Mouse (Mus musculus) erythroid progenitor cell, adult 5-6 weeks (primary cell): ENCODE measurements around the gene Hck. TPM values are rescaled to one million over a fixed set of nuclear protein-coding genes. Genes with fewer than 3 reads are reported as not detected.

Source experiments
- ATAC-seq: replicated peaks from 2 replicates; pipeline ENCODE4 v1.8.0; 2016; ENCODE audit warnings: moderate number of reproducible peaks, mild to moderate bottlenecking, moderate TSS enrichment, inconsistent platforms; ENCODE audit not compliant: poor library complexity, low FRiP score, severe bottlenecking
- total RNA-seq, 2 experiments: library from RNA; stranded (forward) in 1 of 2; stranded (reverse) in 1 of 2; fragments of 150-400 nt in 1 of 2; fragments of 186-747, 209-891 nt in 1 of 2; gene quantifications; 2 replicates each; pipeline versions ENCODE4 v1.2.3 to v1.2.4; 2015 to 2017; ENCODE audit warnings: low replicate concordance in 2 of 2

Gene Hck
- 35.7 and 36.5 TPM in 2 replicates for total RNA-seq (2015; ENCODE audit: low replicate concordance)
- 19.4 and 38.2 TPM in 2 replicates for total RNA-seq (2017; ENCODE audit: low replicate concordance)

GRCm38 (mm10) chr2:153108313-153109264 lies at the start of gene Hck:
Hck (plus strand) TSS chr2:153108468.
- ATAC-seq: no peak

- no peak for ATAC-seq
Measured at GRCm38 (mm10) chr2:153060216-153060615, 48.1 kb upstream of the Hck start.

DNA sequence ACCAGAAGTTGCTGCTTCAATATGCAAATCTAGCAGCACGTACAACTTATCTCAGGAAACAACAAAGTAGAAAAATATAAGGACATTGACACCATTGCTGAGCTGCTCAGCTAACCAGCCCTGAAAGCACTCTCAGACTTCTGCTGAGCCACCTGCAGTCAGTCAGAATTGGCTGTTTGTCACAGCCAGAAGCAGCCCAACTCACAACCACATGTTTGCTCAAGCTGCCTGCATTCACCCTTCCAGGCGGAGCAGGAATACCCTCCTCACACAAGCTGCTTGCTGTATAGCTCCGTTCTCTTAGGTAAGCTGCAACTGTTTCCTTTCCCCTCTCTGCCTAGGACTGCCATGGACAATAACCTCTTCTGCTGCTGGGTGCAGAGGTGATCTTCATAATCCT lies 44.9 kb upstream of the Hck start:
- ATAC-seq: no peak

DNA sequence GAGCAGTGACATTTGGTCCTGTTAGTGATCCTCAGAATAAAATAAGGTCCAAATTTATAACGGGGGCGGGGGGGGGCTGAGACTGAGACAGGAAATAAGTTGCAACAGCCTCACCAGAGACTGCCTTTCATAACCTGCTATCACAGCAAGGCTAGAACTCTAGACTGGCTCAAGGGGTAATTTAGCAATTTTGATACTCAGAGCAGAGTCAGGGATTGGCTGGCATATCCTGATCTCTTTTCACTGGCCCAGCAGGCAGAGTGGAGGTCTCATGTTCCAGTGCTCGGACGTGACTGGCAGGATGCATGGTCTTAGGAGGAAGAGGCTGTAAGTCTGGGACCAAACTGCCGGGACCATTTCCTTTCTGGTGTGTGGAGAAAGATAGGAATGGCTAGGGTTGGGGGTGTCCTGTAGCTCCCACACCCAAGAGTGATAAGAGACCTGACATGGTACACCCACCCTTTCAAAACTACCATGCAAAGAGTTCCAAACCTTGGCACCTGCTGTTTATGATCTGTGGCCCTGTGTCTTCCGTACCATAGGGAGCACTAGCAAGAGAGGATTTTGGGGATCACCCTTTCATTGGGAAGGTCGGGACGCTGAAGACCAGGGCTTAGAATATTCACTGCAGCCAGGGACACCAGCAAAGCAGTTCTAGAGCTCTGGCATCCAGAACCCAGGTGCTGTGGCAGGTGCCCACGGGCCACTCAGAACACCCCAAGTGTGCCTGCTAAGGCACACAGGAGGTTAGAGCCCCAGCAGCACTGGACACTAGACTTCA lies 43.9 kb upstream of the Hck start:
- no peak for ATAC-seq

DNA sequence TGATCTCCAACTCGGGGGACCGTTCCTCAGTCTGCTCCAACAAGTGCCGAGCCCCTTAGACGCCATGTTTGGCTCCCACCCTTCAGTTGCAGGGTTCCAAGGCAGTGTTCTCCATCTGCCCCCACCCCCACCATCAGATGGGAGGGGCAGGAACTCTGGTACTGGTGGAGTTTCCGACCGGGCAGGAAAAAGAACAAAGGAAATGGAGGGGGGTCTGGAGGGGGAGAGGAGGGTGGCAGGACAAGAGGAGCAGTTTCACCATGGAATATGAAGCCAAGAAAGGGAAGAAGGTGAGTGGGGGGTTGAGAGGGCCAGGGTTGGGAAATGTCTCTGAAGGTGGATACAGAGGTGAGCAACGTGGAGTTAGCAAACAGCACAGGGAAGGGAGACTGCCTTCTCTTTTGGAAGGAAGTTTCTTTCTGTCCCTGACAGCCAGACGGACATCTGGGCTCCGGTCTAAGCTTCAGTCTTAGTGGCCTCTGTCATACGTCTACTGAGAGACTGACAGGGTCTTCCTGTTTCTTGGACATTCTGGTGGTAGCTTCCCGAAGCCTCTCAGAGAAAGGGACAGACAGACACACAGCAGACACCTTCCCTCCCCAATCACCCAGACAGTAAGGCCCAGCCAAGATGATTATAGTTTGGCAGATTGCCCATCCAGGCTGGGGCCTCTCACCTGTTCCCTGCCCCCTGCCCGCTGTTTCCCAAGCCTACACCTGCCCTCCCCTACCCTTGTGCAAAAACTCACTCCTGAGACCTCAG lies 42.3 kb upstream of the Hck start, which contains the start of gene Ccm2l:
TSS of gene Ccm2l (plus strand) at position 209 of the 762 bp plus-strand sequence.
- ATAC-seq: no peak

DNA sequence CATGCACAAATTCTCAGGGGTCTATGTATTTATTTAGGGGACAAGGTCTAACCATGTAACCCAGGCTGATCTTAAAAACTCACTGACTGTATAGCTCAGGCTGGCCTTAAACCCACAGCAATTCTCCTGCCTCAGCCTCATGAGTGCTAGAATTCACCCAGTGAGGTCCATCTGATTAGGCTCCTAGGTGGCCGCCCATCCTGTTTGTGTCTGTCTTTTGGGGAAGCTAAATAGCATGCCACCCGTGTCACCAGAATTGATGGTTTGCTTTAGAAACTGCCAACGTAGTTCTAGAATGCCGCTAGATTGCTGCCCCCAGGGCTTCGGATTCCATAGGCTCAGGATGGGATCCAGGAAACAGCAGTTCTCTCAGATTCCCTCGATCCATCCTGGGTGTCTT lies 41.3 kb upstream of the Hck start:
- no peak for ATAC-seq

GRCm38 (mm10) chr2:153070762-153071490 lies 37.3 kb upstream of the Hck start:
- ATAC-seq: no peak

- no peak for ATAC-seq
Measured at GRCm38 (mm10) chr2:153071491-153072184, 36.6 kb upstream of the Hck start.

- no peak for ATAC-seq
Measured at GRCm38 (mm10) chr2:153074651-153075050, 33.6 kb upstream of the Hck start.

- no peak for ATAC-seq
Measured at GRCm38 (mm10) chr2:153075961-153076360, 32.3 kb upstream of the Hck start.

DNA sequence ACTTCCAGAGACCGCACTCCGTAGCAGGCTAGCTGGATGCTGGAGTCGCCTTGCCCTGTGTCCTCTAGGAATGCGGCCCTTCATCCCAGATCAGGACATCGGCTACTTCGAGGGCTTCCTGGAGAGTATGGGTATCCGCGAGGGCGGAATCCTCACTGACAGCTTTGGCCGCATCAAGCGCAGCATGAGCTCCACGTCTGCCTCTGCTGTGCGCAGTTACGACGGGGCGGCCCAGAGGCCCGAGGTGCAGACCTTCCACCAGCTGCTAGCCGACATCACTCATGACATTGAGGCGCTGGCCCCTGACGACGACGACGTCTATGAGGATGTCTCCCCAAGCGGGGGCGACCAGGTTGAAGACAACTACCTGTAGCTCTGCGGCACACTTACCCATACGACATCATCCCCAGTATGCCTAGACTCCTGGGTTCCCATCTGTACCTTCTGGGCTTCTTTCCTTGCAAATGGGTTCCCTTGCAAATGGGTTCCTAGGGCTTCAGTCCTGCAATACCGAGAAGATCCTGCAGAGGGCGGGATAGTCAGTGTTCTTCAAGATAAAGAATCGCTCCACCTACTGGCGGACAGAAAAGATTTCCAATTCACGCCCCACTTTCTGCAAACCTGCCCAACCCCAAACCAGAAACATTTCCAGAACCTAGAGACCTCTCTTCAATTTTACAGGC lies 27.3 kb upstream of the Hck start:
- peak; percentile 60 for ATAC-seq

- ATAC-seq: no peak
Measured at GRCm38 (mm10) chr2:153081866-153082265, 26.4 kb upstream of the Hck start.

DNA sequence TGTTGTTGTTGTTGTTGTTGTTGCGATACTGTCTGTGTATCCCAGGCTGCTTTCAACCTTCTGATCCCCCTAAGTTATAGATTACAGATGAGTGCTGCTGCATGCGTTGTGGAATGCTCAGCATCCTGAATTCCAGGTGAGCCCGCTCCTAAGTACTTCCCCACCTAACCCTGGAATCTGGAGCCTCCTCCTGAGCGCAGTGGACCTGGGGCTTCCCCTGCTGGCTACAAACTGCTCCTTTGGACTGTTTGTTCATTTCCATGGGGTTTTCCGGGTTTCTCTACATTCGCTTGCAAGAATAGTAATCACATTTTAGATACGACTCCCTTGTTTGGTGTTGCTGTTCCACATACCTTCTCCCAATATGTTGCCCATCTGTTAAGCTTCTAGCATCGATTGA lies 25.0 kb upstream of the Hck start:
- ATAC-seq: no peak

DNA sequence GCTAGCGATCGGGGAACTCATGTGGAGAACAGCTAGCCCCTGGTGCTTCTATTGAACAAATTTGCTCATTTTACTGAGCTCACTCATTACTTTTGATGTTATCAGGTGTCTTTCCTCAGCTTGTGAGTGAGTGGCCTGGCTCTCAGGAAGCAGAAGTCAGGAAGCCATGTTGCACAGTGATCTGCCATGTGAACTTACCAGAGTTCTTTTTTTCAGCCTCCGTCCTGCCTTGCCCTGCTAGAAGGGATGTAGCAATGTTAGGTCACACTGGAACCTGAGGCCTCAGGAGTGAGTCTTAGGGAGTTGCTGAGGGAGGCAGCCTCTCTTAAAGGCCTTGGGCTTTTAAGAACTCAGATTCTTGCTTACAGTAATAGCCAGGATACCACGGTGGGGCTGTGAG lies 24.4 kb upstream of the Hck start:
- no peak for ATAC-seq

GRCm38 (mm10) chr2:153084261-153084976 lies 23.8 kb upstream of the Hck start:
- no peak for ATAC-seq

- no peak for ATAC-seq
Measured at GRCm38 (mm10) chr2:153085556-153085955, 22.7 kb upstream of the Hck start.

- no peak for ATAC-seq
Measured at GRCm38 (mm10) chr2:153086166-153086565, 22.1 kb upstream of the Hck start.

DNA sequence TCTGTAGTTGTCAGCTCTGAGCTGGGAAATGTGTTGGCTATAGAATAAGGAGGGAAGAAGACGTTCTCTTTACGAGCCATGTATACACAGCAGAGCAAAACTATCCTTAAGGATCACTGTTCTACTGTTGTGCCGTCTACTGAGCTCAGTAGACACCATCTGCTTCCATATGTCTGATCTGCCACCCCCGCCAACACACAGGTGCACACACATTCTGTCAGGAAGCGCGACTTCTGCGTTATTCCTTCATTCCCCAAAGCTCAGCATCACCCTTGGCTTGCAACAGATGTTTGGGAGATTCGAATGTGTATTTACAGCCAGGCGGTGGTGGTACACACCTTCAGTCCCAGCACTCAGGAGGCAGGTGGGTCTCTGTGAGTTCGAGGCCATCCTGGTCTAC lies 21.2 kb upstream of the Hck start:
- no peak for ATAC-seq
